ENCODE assay signal across 8 mouse cellular contexts in genomic region chr4:148040933-148041610, GRCm38 (mm10). TPM values are rescaled to one million over a fixed set of nuclear protein-coding genes. Genes with fewer than 3 reads are reported as not detected.
DNase-seq lines count a peak whose midpoint lies in the region; ATAC-seq and TF ChIP-seq lines count a peak whose summit lies in the region.

No protein-coding gene starts in this region.

- no peak for ATAC-seq in frontal cortex, adult (ENCODE audit: low TSS enrichment)
- peak; percentile 15; the same call in 1 of the 2 replicates for ATAC-seq in forebrain, embryonic 13.5 days
- peak; percentile 70 for ATAC-seq in midbrain, embryonic 11.5 days (ENCODE audit: low FRiP score)
- peak; percentile 41 for ATAC-seq in stomach, postnatal 0 days (ENCODE audit: low FRiP score, low TSS enrichment)

- H3K9me3 ChIP-seq in forebrain, embryonic 13.5 days (replicated peaks): no peaks in the 10 kb centered on the region
- H3K9me3 ChIP-seq in limb, embryonic 10.5 days (replicated peaks): no peaks in the 10 kb centered on the region
- no peaks in the 10 kb centered on the region for H3K9me3 ChIP-seq in midbrain, embryonic 11.5 days (ENCODE audit: control insufficient read depth, low read length)
- no peaks in the 10 kb centered on the region for H3K9me3 ChIP-seq in stomach, postnatal 0 days (ENCODE audit: control insufficient read depth, low read length)

- DNase-seq in frontal cortex, postnatal 36 days (ENCODE audit: low spot score in 2 of 2): peak; percentile 44 to 47
- DNase-seq in c-Kit-positive CD71-positive TER-119-negative erythroid progenitor cells, embryonic 14.5 days (ENCODE audit: low read depth): peak; percentile 47
- peak; percentile 75 for DNase-seq in heart, postnatal 4 days
- peak; percentile 82 for DNase-seq in limb, embryonic 10.5 days (ENCODE audit: low spot score)
- DNase-seq in midbrain, embryonic 11.5 days (ENCODE audit: low spot score, missing footprints): peak; percentile 97
- peak; percentile 87 for DNase-seq in stomach, postnatal 0 days (ENCODE audit: low spot score)

- H3K9ac ChIP-seq in forebrain, embryonic 13.5 days: peak overlapping the region; percentile 69
- H3K9ac ChIP-seq in midbrain, embryonic 11.5 days (ENCODE audit: low read length): peak overlapping the region; percentile 73
- H3K9ac ChIP-seq in stomach, postnatal 0 days (ENCODE audit: low read length): peak overlapping the region; percentile 54

- WGBS in forebrain, embryonic 13.5 days: under 1% methylated on average over 19 of the region's 19 CpGs
- under 1% methylated on average over 19 of the region's 19 CpGs for WGBS in limb, embryonic 10.5 days
- WGBS in midbrain, embryonic 11.5 days: under 1% methylated on average over 19 of the region's 19 CpGs
- WGBS in stomach, postnatal 0 days: 1% methylated on average over 19 of the region's 19 CpGs

- TF ChIP-seq CTCF in stomach, postnatal 0 days (IDR thresholded peaks at IDR 0.05; ENCODE audit: low read depth): no peak

- peaks cover 40% of the 10 kb centered on the region for H3K36me3 ChIP-seq in forebrain, embryonic 13.5 days (ENCODE audit: poor library complexity, severe bottlenecking)
- H3K36me3 ChIP-seq in limb, embryonic 10.5 days: peaks cover 43% of the 10 kb centered on the region
- H3K36me3 ChIP-seq in midbrain, embryonic 11.5 days (ENCODE audit: control insufficient read depth, insufficient read depth, low read length): peaks cover 5% of the 10 kb centered on the region; the same call in 1 of the 2 replicates
- peaks cover 9% of the 10 kb centered on the region for H3K36me3 ChIP-seq in stomach, postnatal 0 days (ENCODE audit: control insufficient read depth, insufficient read depth, low read length)

- peak overlapping the region; percentile 44 for H3K4me3 ChIP-seq in forebrain, embryonic 13.5 days
- H3K4me3 ChIP-seq in limb, embryonic 10.5 days: peak overlapping the region; percentile 57
- H3K4me3 ChIP-seq in midbrain, embryonic 11.5 days (ENCODE audit: low read depth, low read length): peak overlapping the region; percentile 45
- H3K4me3 ChIP-seq in stomach, postnatal 0 days (ENCODE audit: low read depth, low read length): peak overlapping the region; percentile 40

- H3K27me3 ChIP-seq in forebrain, embryonic 13.5 days: no peaks in the 10 kb centered on the region
- no peaks in the 10 kb centered on the region for H3K27me3 ChIP-seq in limb, embryonic 10.5 days (ENCODE audit: low read depth, poor library complexity, severe bottlenecking)
- H3K27me3 ChIP-seq in midbrain, embryonic 11.5 days (ENCODE audit: control insufficient read depth, insufficient read depth, low read length): no peaks in the 10 kb centered on the region
- H3K27me3 ChIP-seq in stomach, postnatal 0 days (ENCODE audit: control insufficient read depth, insufficient read depth, low read length): no peaks in the 10 kb centered on the region

- peak overlapping the region; percentile 78 for H3K27ac ChIP-seq in forebrain, embryonic 13.5 days
- peak overlapping the region; percentile 82 for H3K27ac ChIP-seq in limb, embryonic 10.5 days
- peak overlapping the region; percentile 78 for H3K27ac ChIP-seq in midbrain, embryonic 11.5 days (ENCODE audit: low read depth, low read length)
- peak overlapping the region; percentile 82 for H3K27ac ChIP-seq in stomach, postnatal 0 days (replicated peaks)

- peak overlapping the region; percentile 92 for H3K4me2 ChIP-seq in forebrain, embryonic 13.5 days
- H3K4me2 ChIP-seq in midbrain, embryonic 11.5 days: peak overlapping the region; percentile 83
- H3K4me2 ChIP-seq in stomach, postnatal 0 days (replicated peaks; ENCODE audit: low read depth): peak overlapping the region; percentile 95

- no peak for TF ChIP-seq EP300 in stomach, postnatal 0 days (optimal IDR thresholded peaks at IDR 0.05)

- H3K4me1 ChIP-seq in forebrain, embryonic 13.5 days: peaks cover 56% of the 10 kb centered on the region
- peaks cover 49% of the 10 kb centered on the region for H3K4me1 ChIP-seq in limb, embryonic 10.5 days
- H3K4me1 ChIP-seq in midbrain, embryonic 11.5 days (ENCODE audit: control insufficient read depth, insufficient read depth, low read length): peaks cover 34% of the 10 kb centered on the region
- H3K4me1 ChIP-seq in stomach, postnatal 0 days (replicated peaks; ENCODE audit: control insufficient read depth, insufficient read depth): peaks cover 7% of the 10 kb centered on the region

RNA-seq across cellular contexts. Expression of gene Mthfr, which starts 2.2 kb away (rescaled TPM):
- polyA plus RNA-seq in forebrain, embryonic 13.5 days (2015; fragmentation: Nextera tagmentation; extraction: Ambion mirVana): 15.9 and 18.2 TPM in 2 replicates
- 10 to 100 TPM; 14.1 to 14.3 TPM for total RNA-seq in heart, postnatal 4 days (2021)
- polyA plus RNA-seq in limb, embryonic 10.5 days (2016; fragmentation: Nextera tagmentation; extraction: Ambion mirVana): 23.3 and 25.8 TPM in 2 replicates
- 17.8 and 18.9 TPM in 2 replicates for polyA plus RNA-seq in midbrain, embryonic 11.5 days (2014; fragmentation: Nextera tagmentation; extraction: Ambion mirVana)
- polyA plus RNA-seq in stomach, postnatal 0 days (2015; fragmentation: Nextera tagmentation; extraction: Ambion mirVana): 8.2 and 8.7 TPM in 2 replicates

RNA-seq across cellular contexts. Expression of gene Clcn6, which starts 2.5 kb away (rescaled TPM):
- 21.6 and 24.8 TPM in 2 replicates for polyA plus RNA-seq in forebrain, embryonic 13.5 days (2015; fragmentation: Nextera tagmentation; extraction: Ambion mirVana)
- total RNA-seq in heart, postnatal 4 days (2021): 10 to 100 TPM; 15.8 to 16.3 TPM
- 6.3 and 9.1 TPM in 2 replicates for polyA plus RNA-seq in limb, embryonic 10.5 days (2016; fragmentation: Nextera tagmentation; extraction: Ambion mirVana)
- polyA plus RNA-seq in midbrain, embryonic 11.5 days (2014; fragmentation: Nextera tagmentation; extraction: Ambion mirVana): 19.2 and 20.2 TPM in 2 replicates
- polyA plus RNA-seq in stomach, postnatal 0 days (2015; fragmentation: Nextera tagmentation; extraction: Ambion mirVana): 1.8 and 2.1 TPM in 2 replicates

RNA-seq across cellular contexts. Expression of gene Nppa, which starts 40.5 kb away (rescaled TPM):
- polyA plus RNA-seq in forebrain, embryonic 13.5 days (2015; fragmentation: Nextera tagmentation; extraction: Ambion mirVana): 0.79 and 2.4 TPM in 2 replicates
- 1,000 to 10,000 TPM; 1,585 to 1,953 TPM for total RNA-seq in heart, postnatal 4 days (2021)
- 2.2 and 7.7 TPM in 2 replicates for polyA plus RNA-seq in limb, embryonic 10.5 days (2016; fragmentation: Nextera tagmentation; extraction: Ambion mirVana)
- 0.51 and 0.68 TPM in 2 replicates for polyA plus RNA-seq in midbrain, embryonic 11.5 days (2014; fragmentation: Nextera tagmentation; extraction: Ambion mirVana)
- polyA plus RNA-seq in stomach, postnatal 0 days (2015; fragmentation: Nextera tagmentation; extraction: Ambion mirVana): 0.30 and 0.74 TPM in 2 replicates

RNA-seq across cellular contexts. Expression of gene Agtrap, which starts 46.8 kb away (rescaled TPM):
- 6.9 and 8.3 TPM in 2 replicates for polyA plus RNA-seq in forebrain, embryonic 13.5 days (2015; fragmentation: Nextera tagmentation; extraction: Ambion mirVana)
- total RNA-seq in heart, postnatal 4 days (2021): 10 to 100 TPM; 24.8 to 27.4 TPM
- polyA plus RNA-seq in limb, embryonic 10.5 days (2016; fragmentation: Nextera tagmentation; extraction: Ambion mirVana): 13.1 and 14.1 TPM in 2 replicates
- 11.7 TPM in 2 replicates for polyA plus RNA-seq in midbrain, embryonic 11.5 days (2014; fragmentation: Nextera tagmentation; extraction: Ambion mirVana)
- polyA plus RNA-seq in stomach, postnatal 0 days (2015; fragmentation: Nextera tagmentation; extraction: Ambion mirVana): 23.2 and 26.9 TPM in 2 replicates

RNA-seq across cellular contexts. Expression of gene Nppb, which starts 55.5 kb away (rescaled TPM):
- polyA plus RNA-seq in forebrain, embryonic 13.5 days (2015; fragmentation: Nextera tagmentation; extraction: Ambion mirVana): not detected in 2 replicates
- total RNA-seq in heart, postnatal 4 days (2021): 100 to 1,000 TPM; 736 to 787 TPM
- not detected in 2 replicates for polyA plus RNA-seq in limb, embryonic 10.5 days (2016; fragmentation: Nextera tagmentation; extraction: Ambion mirVana)
- polyA plus RNA-seq in midbrain, embryonic 11.5 days (2014; fragmentation: Nextera tagmentation; extraction: Ambion mirVana): 0.23 and 0.29 TPM in 2 replicates
- not detected in 2 replicates for polyA plus RNA-seq in stomach, postnatal 0 days (2015; fragmentation: Nextera tagmentation; extraction: Ambion mirVana)

Comparison
In these comparisons a context has a peak if more than half of its experiments do, and no peak if none do; other contexts are left out.
1. DNase-seq: peak in every context shown above with its lines; median percentile 97 in midbrain, embryonic 11.5 days; 87 in stomach, postnatal 0 days; 82 in limb, embryonic 10.5 days; 75 in heart, postnatal 4 days; 47 in c-Kit-positive CD71-positive TER-119-negative erythroid progenitor cells, embryonic 14.5 days; 46 in frontal cortex, postnatal 36 days.